Mouse (Mus musculus) limb, embryonic 14.5 days (tissue): Measurements from ENCODE around the gene Rhoq. TPM values are rescaled to one million over a fixed set of nuclear protein-coding genes. Genes with fewer than 3 reads are reported as not detected.

Experiments
- ATAC-seq: fragments of 200-750 bp; cut with Nextera tagmentation; 2 replicates; pipeline ENCODE4 v1.8.0; 2017; ENCODE audit warnings: low read depth, moderate number of reproducible peaks, moderate TSS enrichment; ENCODE audit not compliant: low FRiP score
- DNase-seq: peaks from one replicate; pipeline ENCODE4 v3.0.0-alpha.2; 2015; ENCODE audit warnings: low spot score
- H3K27ac ChIP-seq: fragments of 300-500 bp; sonication (generic); replicated peaks from 2 replicates; pipeline ENCODE4 v1.5.1; 2014; ENCODE audit warnings: low read depth, mild to moderate bottlenecking, low read length, moderate library complexity, mixed read lengths
- H3K27me3 ChIP-seq: fragments of 300-500 bp; sonication (generic); 2 replicates; pipeline ENCODE4 v1.6.1; 2014; ENCODE audit warnings: low read length, mixed read lengths; ENCODE audit not compliant: control insufficient read depth, insufficient read depth
- H3K36me3 ChIP-seq: fragments of 300-500 bp; sonication (generic); 2 replicates; pipeline ENCODE4 v1.6.1; 2014; ENCODE audit warnings: mild to moderate bottlenecking, low read length, moderate library complexity, mixed read lengths; ENCODE audit not compliant: control insufficient read depth, insufficient read depth
- H3K4me1 ChIP-seq: fragments of 300-500 bp; sonication (generic); 2 replicates; pipeline ENCODE4 v1.6.1; 2014; ENCODE audit warnings: antibody characterized with exemption, low read length, mixed read lengths; ENCODE audit not compliant: control insufficient read depth, insufficient read depth
- H3K4me2 ChIP-seq: fragments of 300-500 bp; sonication (generic); replicated peaks from 2 replicates; pipeline ENCODE4 v1.6.1; 2014; ENCODE audit warnings: low read depth, mild to moderate bottlenecking, low read length, moderate library complexity; ENCODE audit not compliant: severe bottlenecking
- H3K4me3 ChIP-seq: fragments of 300-500 bp; sonication (generic); replicated peaks from 2 replicates; pipeline ENCODE4 v1.5.1; 2014; ENCODE audit warnings: low read length
- H3K9ac ChIP-seq: fragments of 300-500 bp; sonication (generic); 2 replicates; pipeline ENCODE4 v1.6.1; 2014; ENCODE audit warnings: mild to moderate bottlenecking, low read depth, low read length, moderate library complexity; ENCODE audit not compliant: severe bottlenecking
- H3K9me3 ChIP-seq: fragments of 300-500 bp; sonication (generic); 2 replicates; pipeline ENCODE4 v1.6.1; 2016; ENCODE audit warnings: low read length; ENCODE audit not compliant: control insufficient read depth
- POLR2A ChIP-seq: fragments of 200-500 bp; IDR thresholded peaks from 2 replicates; pipeline ENCODE4 v1.8.0; 2012; ENCODE audit warnings: inconsistent platforms, mild to moderate bottlenecking, moderate library complexity, borderline replicate concordance; ENCODE audit not compliant: insufficient read depth, insufficient read length; ENCODE audit errors: extremely low read depth
- WGBS: fragments of 180-500 bp; shearing (Covaris S2); extraction: QIAGEN DNeasy Blood & Tissue Kit; methylation state at CpG from one replicate; pipeline ENCODE4 v1.1.7; 2014; 5-methylcytosine and 5-hydroxymethylcytosine counted together
- polyA plus RNA-seq, 2 experiments: library from polyadenylated mRNA; depleted of rRNA in 1 of 2; stranded (reverse) in 1 of 2; unstranded in 1 of 2; fragments of >200 nt; fragmentation: Nextera tagmentation in 1 of 2; extraction: Ambion mirVana in 1 of 2; gene quantifications; 2 replicates each; pipeline versions ENCODE4 v1.2.1 to v1.2.3; 2012 to 2014

Rhoq gene
- polyA plus RNA-seq, 2 experiments: 35.3 to 61.5 TPM

DNA sequence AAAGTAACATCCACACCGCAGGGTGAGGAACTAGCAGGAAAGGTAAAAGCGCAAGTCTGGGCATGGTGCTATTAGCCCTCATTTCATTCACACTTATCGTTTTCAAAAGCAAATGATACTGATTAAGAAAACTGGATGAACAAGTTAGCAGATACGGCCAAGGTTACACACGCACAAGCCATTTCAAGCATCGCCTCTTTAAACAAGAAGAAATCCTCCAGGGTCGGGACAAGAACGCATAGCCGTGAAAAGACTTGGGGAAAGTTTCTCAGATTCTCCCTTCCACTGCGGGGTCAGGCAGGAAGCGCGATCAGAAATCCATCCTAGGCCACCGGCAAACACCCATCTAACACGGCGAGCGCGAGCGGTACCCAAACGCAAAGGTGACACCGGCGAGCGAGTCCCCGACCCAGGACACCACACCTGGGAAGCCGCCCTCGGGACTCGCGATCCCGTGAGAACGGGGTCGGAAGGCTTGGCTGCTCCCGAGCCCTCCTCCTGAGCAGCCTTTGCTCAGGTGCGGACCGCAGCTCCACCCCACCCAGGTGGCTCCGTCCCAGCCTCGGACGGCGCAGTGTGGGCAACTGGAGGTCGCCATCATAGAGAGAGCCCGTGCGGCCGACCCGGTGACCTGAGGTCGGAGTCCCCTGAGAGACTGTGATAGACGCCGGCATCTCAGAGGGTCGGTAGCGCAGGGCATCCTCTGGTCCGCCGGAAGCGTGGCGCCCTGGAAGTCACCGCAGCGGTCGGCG lies 61.8 kb downstream of the Rhoq start:
- H3K4me2 ChIP-seq: peak overlapping the region; percentile 89
- H3K36me3 ChIP-seq: peaks cover 6% of the 10 kb centered on the region
- ATAC-seq: peak; percentile 51; the same call in 1 of the 2 replicates
- H3K9me3 ChIP-seq: no peaks in the 10 kb centered on the region
- TF ChIP-seq POLR2A: no peak
- peaks cover 3% of the 10 kb centered on the region; the same call in 1 of the 2 replicates for H3K4me1 ChIP-seq
- WGBS: 1% methylated on average over 40 of the region's 55 CpGs
- no peak overlapping the region for H3K27ac ChIP-seq
- no peaks in the 10 kb centered on the region for H3K27me3 ChIP-seq
- H3K9ac ChIP-seq: peak overlapping the region; percentile 65
- peak overlapping the region; percentile 89 for H3K4me3 ChIP-seq
- DNase-seq: no peak

DNA sequence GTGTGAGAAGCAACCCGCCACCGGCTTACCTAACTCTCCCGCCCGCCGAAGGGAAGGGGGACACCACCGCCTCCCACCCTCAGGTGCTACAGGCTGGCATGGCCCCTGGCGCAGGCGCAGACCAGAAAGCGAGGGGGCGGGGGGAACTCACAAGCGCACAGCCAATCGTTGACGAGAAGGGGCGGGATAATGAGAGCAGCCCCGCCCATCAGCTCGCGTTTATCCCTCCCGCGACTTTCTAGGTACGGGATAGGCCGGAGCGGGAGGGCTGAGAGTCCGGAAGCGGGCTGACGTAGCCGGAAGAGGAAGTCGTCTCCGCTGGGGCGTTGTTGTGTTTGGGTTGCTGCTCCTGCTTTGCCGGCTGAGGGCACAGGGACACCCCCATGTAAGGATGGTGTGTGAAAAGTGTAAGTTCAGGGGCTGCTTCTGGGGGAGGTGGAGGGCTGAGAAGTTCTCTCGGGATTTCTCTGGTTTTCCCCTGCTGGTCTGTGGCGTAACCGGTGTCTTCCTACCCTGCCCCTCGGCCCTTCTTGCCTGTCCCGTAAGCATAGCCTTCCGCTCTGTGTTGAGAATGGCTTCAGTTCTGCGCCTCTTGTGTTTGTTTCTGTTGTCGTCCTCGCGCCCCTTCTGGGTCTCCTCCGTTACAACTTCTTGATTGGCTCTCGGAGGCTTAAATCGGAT lies 62.5 kb downstream of the Rhoq start, which contains the start of the genes Pigf and Cript:
Gene Pigf, minus strand, starts transcription at position 138 of the 681 bp plus-strand sequence.
Gene Cript, plus strand, starts transcription at position 282 of the 681 bp plus-strand sequence.
- no peak within 1 kb of the TSS for H3K27ac ChIP-seq
- peak within 1 kb of the TSS; percentile 65 for H3K9ac ChIP-seq
- H3K4me1 ChIP-seq: peaks cover 3% of the 10 kb centered on the region; the same call in 1 of the 2 replicates
- peak; percentile 99 for DNase-seq
- peak within 1 kb of the TSS; percentile 89 for H3K4me2 ChIP-seq
- ATAC-seq: peak; percentile 100
- H3K27me3 ChIP-seq: no peaks in the 10 kb centered on the region
- peaks cover 3% of the 10 kb centered on the region; the same call in 1 of the 2 replicates for H3K36me3 ChIP-seq
- H3K4me3 ChIP-seq: peak within 1 kb of the TSS; percentile 89
- peak; percentile 39; the same call in 1 of the 2 replicates for TF ChIP-seq POLR2A
- no peaks in the 10 kb centered on the region for H3K9me3 ChIP-seq
- under 1% methylated on average over 38 of the region's 43 CpGs for WGBS

GRCm38 (mm10) chr17:87036141-87037073 lies 73.5 kb downstream of the Rhoq start:
- Histone ChIP-seq H3K27me3 (no peaks in the 10 kb centered on the region), H3K9ac (no peak overlapping the region), H3K27ac (no peak overlapping the region), H3K36me3 (peaks cover 30% of the 10 kb centered on the region), H3K4me3 (no peak overlapping the region), H3K9me3 (no peaks in the 10 kb centered on the region), H3K4me2 (no peak overlapping the region), H3K4me1 (no peaks in the 10 kb centered on the region)
- no peak for TF ChIP-seq POLR2A
- ATAC-seq (no peak), DNase-seq (peak; percentile 76)
- 57% methylated on average over 10 of the region's 10 CpGs for WGBS

GRCm38 (mm10) chr17:87038496-87038895 lies 75.6 kb downstream of the Rhoq start:
- no peak for TF ChIP-seq POLR2A
- ATAC-seq (no peak), DNase-seq (no peak)
- H3K9me3 ChIP-seq: no peaks in the 10 kb centered on the region
- no peak overlapping the region for H3K4me3 ChIP-seq
- no peaks in the 10 kb centered on the region for H3K27me3 ChIP-seq
- 87% methylated on average over 5 of the region's 5 CpGs for WGBS
- peaks cover 18% of the 10 kb centered on the region for H3K36me3 ChIP-seq
- H3K27ac ChIP-seq: no peak overlapping the region
- no peak overlapping the region for H3K9ac ChIP-seq
- H3K4me2 ChIP-seq: no peak overlapping the region
- H3K4me1 ChIP-seq: no peaks in the 10 kb centered on the region

DNA sequence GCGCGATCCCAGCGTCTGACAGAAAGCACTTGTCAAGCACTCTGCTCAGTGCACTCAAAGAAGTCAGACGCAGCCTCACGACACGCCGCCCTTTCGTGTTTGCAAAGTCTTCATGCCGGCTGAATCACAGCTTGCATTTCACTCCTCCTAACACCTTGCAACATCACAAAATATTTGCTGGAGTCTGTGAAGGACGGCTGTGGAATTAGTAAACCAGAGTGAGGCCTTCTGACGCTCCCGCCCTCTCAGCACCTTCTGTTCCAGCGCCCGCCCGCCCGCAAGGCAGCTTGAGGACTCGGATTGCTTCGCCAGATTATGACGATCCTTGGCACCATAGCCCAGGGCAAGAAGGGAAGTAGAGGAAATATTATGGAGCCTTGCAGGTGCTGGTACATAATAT lies 78.9 kb downstream of the Rhoq start:
- WGBS: 65% methylated on average over 19 of the region's 19 CpGs
- TF ChIP-seq POLR2A: no peak
- DNase-seq (no peak), ATAC-seq (no peak)
- H3K27ac ChIP-seq: no peak overlapping the region
- H3K36me3 ChIP-seq: peaks cover 5% of the 10 kb centered on the region; the same call in 1 of the 2 replicates
- no peak overlapping the region for H3K9ac ChIP-seq
- no peaks in the 10 kb centered on the region for H3K4me1 ChIP-seq
- no peak overlapping the region for H3K4me3 ChIP-seq
- no peak overlapping the region for H3K4me2 ChIP-seq
- H3K9me3 ChIP-seq: no peaks in the 10 kb centered on the region
- H3K27me3 ChIP-seq: no peaks in the 10 kb centered on the region
